Mouse (Mus musculus) C2C12 (cell line): ENCODE data around the gene Rad51b. TPM values are rescaled to one million over a fixed set of nuclear protein-coding genes. Genes with fewer than 3 reads are reported as not detected.

ENCODE experiments used
- H3K27me3 ChIP-seq: one replicate; pipeline ENCODE4 v1.6.1; 2011; ENCODE audit not compliant: control insufficient read depth, insufficient read depth, insufficient read length
- H3K36me3 ChIP-seq: one replicate; pipeline ENCODE4 v1.6.1; 2011; ENCODE audit not compliant: control insufficient read depth, insufficient read depth
- H3K4me3 ChIP-seq: one replicate; pipeline ENCODE4 v1.5.1; 2011; ENCODE audit warnings: mild to moderate bottlenecking, control low read depth; ENCODE audit not compliant: poor library complexity, insufficient read depth, severe bottlenecking
- H3K79me2 ChIP-seq: one replicate; pipeline ENCODE4 v1.6.1; 2011; ENCODE audit not compliant: control insufficient read depth, insufficient read depth
- H3K79me3 ChIP-seq: one replicate; pipeline ENCODE4 v1.6.1; 2011; ENCODE audit warnings: low read depth, control low read depth
- H3ac ChIP-seq: one replicate; pipeline ENCODE3; 2011; ENCODE audit warnings: low read depth; ENCODE audit not compliant: control insufficient read depth, insufficient read length
- CEBPB ChIP-seq: IDR thresholded peaks from one replicate; pipeline ENCODE4 v1.6.1; 2011; ENCODE audit warnings: low read depth, mild to moderate bottlenecking, control low read depth, moderate library complexity
- CTCF ChIP-seq: IDR thresholded peaks from one replicate; pipeline ENCODE4 v1.5.1; 2011; ENCODE audit not compliant: control insufficient read depth, insufficient read depth, insufficient read length
- FOSL1 ChIP-seq: IDR thresholded peaks from one replicate; pipeline ENCODE4 v1.8.0; 2011; ENCODE audit warnings: mild to moderate bottlenecking, low read length; ENCODE audit not compliant: poor library complexity, insufficient read depth, severe bottlenecking
- MAX ChIP-seq: IDR thresholded peaks from one replicate; pipeline ENCODE4 v1.6.1; 2011; ENCODE audit warnings: mild to moderate bottlenecking, control low read depth
- MYOD1 ChIP-seq: IDR thresholded peaks from one replicate; pipeline ENCODE4 v1.6.1; 2011; ENCODE audit warnings: low read depth; ENCODE audit not compliant: control insufficient read depth, insufficient read length
- MYOG ChIP-seq: IDR thresholded peaks from one replicate; pipeline ENCODE4 v1.6.1; 2011; ENCODE audit not compliant: control insufficient read depth, insufficient read length; ENCODE audit errors: extremely low read depth
- USF1 ChIP-seq: IDR thresholded peaks from one replicate; pipeline ENCODE4 v1.6.1; 2011; ENCODE audit warnings: low read depth, mild to moderate bottlenecking, control low read depth, moderate library complexity
- polyA plus RNA-seq: library from polyadenylated mRNA; unstranded; fragments of >200 nt; fragmentation: generic; extraction: Trizol; gene quantifications from one replicate; pipeline ENCODE4 v1.2.1, GENCODE M21; 2012; ENCODE audit warnings: missing spikeins

The Rad51b gene
- polyA plus RNA-seq, 1 experiment = 1.3 TPM

- Histone ChIP-seq H3K79me2 (no peaks in the 10 kb centered on the region), H3K4me3 (no peak overlapping the region), H3K27me3 (no peaks in the 10 kb centered on the region), H3K79me3 (no peaks in the 10 kb centered on the region), H3ac (no peak overlapping the region), H3K36me3 (no peaks in the 10 kb centered on the region)
- TF ChIP-seq CEBPB = no peak
- no peak for TF ChIP-seq CTCF
- TF ChIP-seq FOSL1 = no peak
- no peak for TF ChIP-seq MYOD1
- TF ChIP-seq MAX = no peak
- no peak for TF ChIP-seq MYOG
- no peak for TF ChIP-seq USF1
Observed at GRCm38 (mm10) chr12:79352742-79353114, 55.6 kb downstream of the Rad51b start.

DNA sequence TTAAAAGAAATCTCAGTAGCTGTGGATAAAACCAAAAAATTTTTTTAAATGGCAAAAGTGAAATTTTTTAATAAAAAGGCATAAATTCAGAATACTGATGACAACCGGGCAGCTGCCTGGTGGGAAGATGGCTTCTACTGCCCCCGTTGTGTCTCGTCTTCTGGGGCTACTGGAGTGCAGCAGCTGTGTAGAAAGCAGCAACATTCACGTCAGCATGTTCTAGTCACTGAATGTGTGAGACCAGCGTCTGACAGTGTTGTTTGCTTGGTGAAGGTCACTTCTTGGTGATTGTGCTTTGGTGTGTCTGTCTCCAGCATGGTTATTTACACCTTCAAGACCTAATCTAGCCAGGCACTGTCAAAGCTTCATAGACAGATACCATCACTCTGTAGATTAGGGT, 56.3 kb downstream of the Rad51b start:
- Histone ChIP-seq H3K79me3 (no peaks in the 10 kb centered on the region), H3K79me2 (no peaks in the 10 kb centered on the region), H3K4me3 (no peak overlapping the region), H3K27me3 (no peaks in the 10 kb centered on the region), H3K36me3 (no peaks in the 10 kb centered on the region), H3ac (no peak overlapping the region)
- TF ChIP-seq MAX (no peak), FOSL1 (no peak), CTCF (no peak), CEBPB (no peak), MYOG (no peak), MYOD1 (no peak), USF1 (no peak)

DNA sequence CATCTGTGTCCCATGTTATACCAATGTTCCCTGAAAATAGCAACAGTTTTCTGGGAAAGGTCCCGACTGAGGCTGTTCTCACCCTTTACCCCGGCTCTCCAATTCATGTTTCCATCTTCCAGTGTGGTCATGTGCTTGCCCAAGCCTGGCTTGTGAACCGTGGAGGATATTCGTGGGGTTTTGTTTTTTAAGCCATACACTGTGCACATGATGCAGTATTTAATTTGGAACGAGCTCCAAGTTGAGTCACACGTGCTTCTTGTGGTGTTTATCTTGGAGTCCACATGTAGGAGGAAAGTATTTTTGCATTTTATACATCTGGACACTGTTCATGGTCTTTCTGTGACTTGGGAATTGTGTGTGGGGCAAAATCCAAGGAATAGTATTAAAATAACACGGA, 57.5 kb downstream of the Rad51b start:
- Histone ChIP-seq H3K79me3 (no peaks in the 10 kb centered on the region), H3K36me3 (no peaks in the 10 kb centered on the region), H3ac (no peak overlapping the region), H3K79me2 (no peaks in the 10 kb centered on the region), H3K27me3 (no peaks in the 10 kb centered on the region), H3K4me3 (no peak overlapping the region)
- TF ChIP-seq CTCF (no peak), USF1 (peak; percentile 77), MAX (peak; percentile 59)

DNA sequence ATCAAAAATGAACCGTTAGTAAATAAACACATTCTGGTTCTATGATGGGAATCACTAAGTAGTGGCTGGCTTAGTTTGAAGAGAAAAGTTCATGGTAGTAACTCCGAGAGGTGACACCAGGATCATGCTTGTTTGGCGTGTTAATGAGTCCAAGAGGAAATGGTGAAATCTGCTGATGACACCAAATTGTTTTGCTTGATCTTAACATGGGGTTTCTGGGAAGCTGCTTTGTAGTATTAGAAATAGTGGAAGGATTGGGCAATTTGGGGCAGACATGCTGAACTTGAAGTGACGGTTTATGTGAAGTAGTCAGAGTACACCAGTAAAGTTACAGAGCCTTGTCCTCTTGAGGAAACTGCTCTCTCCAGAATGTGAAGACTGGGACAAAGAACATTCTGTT, 59.1 kb downstream of the Rad51b start:
- Histone ChIP-seq H3K79me2 (no peaks in the 10 kb centered on the region), H3K79me3 (no peaks in the 10 kb centered on the region), H3K36me3 (no peaks in the 10 kb centered on the region), H3K27me3 (no peaks in the 10 kb centered on the region), H3ac (no peak overlapping the region), H3K4me3 (no peak overlapping the region)
- TF ChIP-seq CEBPB (no peak), MAX (no peak), FOSL1 (no peak), MYOG (no peak), USF1 (no peak), MYOD1 (no peak)

DNA sequence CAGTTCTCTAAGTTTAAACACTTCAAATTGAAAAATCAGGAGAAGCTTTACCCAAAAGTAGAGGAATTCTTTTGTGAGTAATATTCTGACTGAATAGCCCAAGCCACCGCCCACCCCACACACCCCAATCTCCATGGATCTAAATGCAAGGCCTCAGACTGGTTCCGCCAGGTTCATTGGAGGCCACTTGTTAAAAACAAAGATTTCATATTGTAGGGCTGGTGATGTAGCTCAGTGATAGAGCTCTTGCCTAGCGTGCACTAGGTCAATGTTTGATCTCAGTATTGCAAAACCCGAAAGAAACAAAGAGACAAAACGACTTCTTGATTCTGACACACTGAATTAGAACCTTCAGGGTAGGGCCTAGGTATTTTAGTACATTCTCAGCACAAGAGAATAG, 60.5 kb downstream of the Rad51b start:
- TF ChIP-seq MYOD1 (no peak), MAX (no peak), USF1 (no peak), CEBPB (no peak), FOSL1 (no peak), CTCF (no peak), MYOG (no peak)
- H3K79me2 ChIP-seq = no peaks in the 10 kb centered on the region
- no peak overlapping the region for H3K4me3 ChIP-seq
- H3K36me3 ChIP-seq = no peaks in the 10 kb centered on the region
- H3ac ChIP-seq = no peak overlapping the region
- no peaks in the 10 kb centered on the region for H3K79me3 ChIP-seq
- H3K27me3 ChIP-seq = no peaks in the 10 kb centered on the region

GRCm38 (mm10) chr12:79358613-79359218, 61.6 kb downstream of the Rad51b start:
- Histone ChIP-seq H3K79me3 (no peaks in the 10 kb centered on the region), H3K27me3 (no peaks in the 10 kb centered on the region), H3K4me3 (no peak overlapping the region), H3ac (no peak overlapping the region), H3K79me2 (no peaks in the 10 kb centered on the region), H3K36me3 (no peaks in the 10 kb centered on the region)
- TF ChIP-seq FOSL1 = no peak
- TF ChIP-seq USF1 = no peak
- no peak for TF ChIP-seq CEBPB
- TF ChIP-seq CTCF = no peak
- no peak for TF ChIP-seq MAX
